In the genomic region with DNA sequence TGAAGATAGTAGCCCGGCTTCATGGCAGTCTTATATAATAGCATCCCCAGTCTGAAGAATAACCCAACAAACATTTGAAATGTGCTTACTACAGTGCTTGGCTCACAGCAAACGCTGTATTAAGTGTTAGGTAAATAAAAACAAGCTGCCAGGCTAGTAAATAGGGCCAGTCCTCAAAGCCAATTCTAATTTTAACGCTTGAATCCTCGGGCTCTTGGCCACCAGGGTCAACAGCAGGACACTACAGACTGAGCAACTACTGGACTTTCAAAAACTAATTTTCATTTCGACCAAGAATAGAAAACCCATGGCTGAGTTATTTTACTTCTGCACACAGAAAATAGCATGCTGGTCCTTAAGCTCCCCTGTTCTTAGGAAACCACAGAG, we compare ENCODE assay signal across 10 mouse cellular contexts. TPM values are rescaled to one million over a fixed set of nuclear protein-coding genes. Genes with fewer than 3 reads are reported as not detected.
DNase-seq lines count a peak whose midpoint lies in the region; ATAC-seq lines count a peak whose summit lies in the region.
"Had no signal": no experiment of that assay in that cellular context is flagged by ENCODE, and none has a peak within 500 bp of the region (broad histone marks: within the 10 kb centered on the region; RNA-seq: fewer than 3 reads in every experiment).

No protein-coding gene starts in this region.

- peak overlapping the region; percentile 27; the same call in 1 of the 2 replicates for H3K4me3 ChIP-seq in heart, embryonic 15.5 days
- H3K4me3 ChIP-seq in embryonic facial prominence, embryonic 10.5 days: peak overlapping the region; percentile 45
- H3K4me3 ChIP-seq in hindbrain, embryonic 16.5 days (ENCODE audit: low read length): no peak overlapping the region
- no peak overlapping the region for H3K4me3 ChIP-seq in midbrain, embryonic 16.5 days (ENCODE audit: low read depth, low read length)

- peak overlapping the region; percentile 92 for H3K27ac ChIP-seq in heart, embryonic 15.5 days
- H3K27ac ChIP-seq in embryonic facial prominence, embryonic 10.5 days (replicated peaks): peak overlapping the region; percentile 84
- peak overlapping the region; percentile 78 for H3K27ac ChIP-seq in hindbrain, embryonic 16.5 days (ENCODE audit: low read depth, low read length)
- H3K27ac ChIP-seq in midbrain, embryonic 16.5 days (ENCODE audit: low read length): peak overlapping the region; percentile 56

- 24% methylated on average over 5 of the region's 5 CpGs for WGBS in heart, embryonic 15.5 days
- 17% methylated on average over 5 of the region's 5 CpGs for WGBS in embryonic facial prominence, embryonic 10.5 days
- 17% methylated on average over 5 of the region's 5 CpGs for WGBS in hindbrain, embryonic 16.5 days
- WGBS in midbrain, embryonic 16.5 days: 24% methylated on average over 5 of the region's 5 CpGs

- H3K4me2 ChIP-seq in heart, embryonic 15.5 days: peak overlapping the region; percentile 55
- H3K4me2 ChIP-seq in hindbrain, embryonic 16.5 days (ENCODE audit: low read length): peak overlapping the region; percentile 60
- H3K4me2 ChIP-seq in midbrain, embryonic 16.5 days (ENCODE audit: low read length): peak overlapping the region; percentile 45

- no peaks in the 10 kb centered on the region for H3K9me3 ChIP-seq in heart, embryonic 15.5 days (replicated peaks)
- no peaks in the 10 kb centered on the region for H3K9me3 ChIP-seq in embryonic facial prominence, embryonic 10.5 days
- H3K9me3 ChIP-seq in hindbrain, embryonic 16.5 days (ENCODE audit: control insufficient read depth, low read length): no peaks in the 10 kb centered on the region
- no peaks in the 10 kb centered on the region for H3K9me3 ChIP-seq in midbrain, embryonic 16.5 days (replicated peaks; ENCODE audit: control insufficient read depth, low read length, poor library complexity, severe bottlenecking)

- peak overlapping the region; percentile 42; the same call in 1 of the 2 replicates for H3K9ac ChIP-seq in heart, embryonic 15.5 days
- H3K9ac ChIP-seq in hindbrain, embryonic 16.5 days (ENCODE audit: low read depth, low read length): peak overlapping the region; percentile 64
- no peak overlapping the region for H3K9ac ChIP-seq in midbrain, embryonic 16.5 days (ENCODE audit: low read depth, low read length)

- DNase-seq in heart, postnatal 4 days: no peak
- no peak for DNase-seq in embryonic facial prominence, embryonic 10.5 days (ENCODE audit: low spot score)
- DNase-seq in right cerebral cortex, adult 2 months (ENCODE audit: low spot score in 2 of 2): no peak
- DNase-seq in spleen, postnatal 36 days (ENCODE audit: low spot score in 2 of 2): no peak
- no peak for DNase-seq in thymus, adult 18-20 months
- DNase-seq: right cerebral cortex, postnatal 25 days had no signal

- H3K36me3 ChIP-seq in heart, embryonic 15.5 days: no peaks in the 10 kb centered on the region
- no peaks in the 10 kb centered on the region for H3K36me3 ChIP-seq in embryonic facial prominence, embryonic 10.5 days (replicated peaks)
- no peaks in the 10 kb centered on the region for H3K36me3 ChIP-seq in hindbrain, embryonic 16.5 days (ENCODE audit: control insufficient read depth, insufficient read depth, low read length)
- no peaks in the 10 kb centered on the region for H3K36me3 ChIP-seq in midbrain, embryonic 16.5 days (ENCODE audit: control insufficient read depth, insufficient read depth, low read length)

- ATAC-seq in heart, embryonic 15.5 days (replicated peaks; ENCODE audit: insufficient number of reproducible peaks, insufficient read depth, low FRiP score, low read depth): no peak
- no peak for ATAC-seq in hindbrain, embryonic 16.5 days
- no peak for ATAC-seq in midbrain, embryonic 16.5 days

- H3K4me1 ChIP-seq in heart, embryonic 15.5 days (replicated peaks): peaks cover 70% of the 10 kb centered on the region
- peaks cover 89% of the 10 kb centered on the region for H3K4me1 ChIP-seq in embryonic facial prominence, embryonic 10.5 days
- peaks cover 24% of the 10 kb centered on the region for H3K4me1 ChIP-seq in hindbrain, embryonic 16.5 days (ENCODE audit: control insufficient read depth, insufficient read depth, low read depth, low read length)
- H3K4me1 ChIP-seq in midbrain, embryonic 16.5 days (ENCODE audit: control insufficient read depth, insufficient read depth, low read length): peaks cover 20% of the 10 kb centered on the region

- no peaks in the 10 kb centered on the region for H3K27me3 ChIP-seq in heart, embryonic 15.5 days
- H3K27me3 ChIP-seq in embryonic facial prominence, embryonic 10.5 days (replicated peaks; ENCODE audit: low read depth, poor library complexity, severe bottlenecking): no peaks in the 10 kb centered on the region
- no peaks in the 10 kb centered on the region for H3K27me3 ChIP-seq in hindbrain, embryonic 16.5 days (replicated peaks; ENCODE audit: control insufficient read depth, insufficient read depth, low read length)
- H3K27me3 ChIP-seq in midbrain, embryonic 16.5 days (ENCODE audit: control insufficient read depth, insufficient read depth, low read depth, low read length): no peaks in the 10 kb centered on the region
- H3K27me3 ChIP-seq: CH12.LX had no signal

RNA-seq across cellular contexts. Expression of a gene that starts 30.4 kb away (rescaled TPM):
- 17.9 and 18.2 TPM in 2 replicates for polyA plus RNA-seq in heart, embryonic 15.5 days (2015; fragmentation: Nextera tagmentation; extraction: Ambion mirVana)
- 10 to 100 TPM; 74.0 to 77.0 TPM for total RNA-seq in heart, postnatal 4 days (2021)
- polyA plus RNA-seq in embryonic facial prominence, embryonic 10.5 days (2016; fragmentation: Nextera tagmentation; extraction: Ambion mirVana): 31.6 and 33.2 TPM in 2 replicates
- polyA plus RNA-seq in hindbrain, embryonic 16.5 days (2015; fragmentation: Nextera tagmentation; extraction: Ambion mirVana): 7.2 and 8.2 TPM in 2 replicates
- polyA plus RNA-seq in midbrain, embryonic 16.5 days (2015; fragmentation: Nextera tagmentation; extraction: Ambion mirVana): 7.3 and 7.6 TPM in 2 replicates

Comparison
In these comparisons a context has a peak if more than half of its experiments do, and no peak if none do; other contexts are left out.
1. H3K4me3 ChIP-seq: peak in heart, embryonic 15.5 days (single experiment) and embryonic facial prominence, embryonic 10.5 days (single experiment); none in hindbrain, embryonic 16.5 days (single experiment) and midbrain, embryonic 16.5 days (single experiment).
2. Peak in every context shown above with its lines, with median percentiles within 50 percentile points of each other: H3K27ac ChIP-seq and H3K4me2 ChIP-seq.